Mouse (Mus musculus): ENCODE measurements around the gene Mogs.
A peak's percentile ranks its signal among the peaks of the same experiment; 100 is the strongest.

DNA sequence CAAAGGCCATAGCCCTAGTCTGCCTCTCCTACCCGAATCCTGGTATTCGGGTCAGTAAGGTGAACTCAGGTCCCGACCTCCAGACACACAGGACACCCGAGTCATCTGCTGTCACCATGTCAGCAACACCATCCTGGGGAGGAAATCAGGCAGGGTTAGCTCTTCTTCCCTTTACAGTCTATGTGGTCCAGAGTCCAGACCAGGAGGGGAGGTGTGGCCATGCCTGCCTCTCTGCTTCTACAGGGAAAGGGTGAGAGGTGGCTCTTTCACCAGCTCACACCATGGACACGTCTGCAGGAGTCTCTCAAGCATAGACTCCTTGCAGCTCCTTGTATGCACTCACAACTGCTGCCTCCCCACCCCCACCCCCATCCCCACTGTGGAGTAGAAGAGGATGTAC is 38.2 kb downstream of the Mogs start:
- TF ChIP-seq POLR2A (IDR thresholded peaks at IDR 0.05; ENCODE audit: insufficient read length, low read depth) (no peak), USF1 (IDR thresholded peaks at IDR 0.05; ENCODE audit: low read depth) (no peak), POLR2AphosphoS2 (IDR thresholded peaks at IDR 0.05; ENCODE audit: insufficient read length, low read depth) (peak; percentile 8)
